ENCODE assay signal across 8 mouse cellular contexts in the genomic region with DNA sequence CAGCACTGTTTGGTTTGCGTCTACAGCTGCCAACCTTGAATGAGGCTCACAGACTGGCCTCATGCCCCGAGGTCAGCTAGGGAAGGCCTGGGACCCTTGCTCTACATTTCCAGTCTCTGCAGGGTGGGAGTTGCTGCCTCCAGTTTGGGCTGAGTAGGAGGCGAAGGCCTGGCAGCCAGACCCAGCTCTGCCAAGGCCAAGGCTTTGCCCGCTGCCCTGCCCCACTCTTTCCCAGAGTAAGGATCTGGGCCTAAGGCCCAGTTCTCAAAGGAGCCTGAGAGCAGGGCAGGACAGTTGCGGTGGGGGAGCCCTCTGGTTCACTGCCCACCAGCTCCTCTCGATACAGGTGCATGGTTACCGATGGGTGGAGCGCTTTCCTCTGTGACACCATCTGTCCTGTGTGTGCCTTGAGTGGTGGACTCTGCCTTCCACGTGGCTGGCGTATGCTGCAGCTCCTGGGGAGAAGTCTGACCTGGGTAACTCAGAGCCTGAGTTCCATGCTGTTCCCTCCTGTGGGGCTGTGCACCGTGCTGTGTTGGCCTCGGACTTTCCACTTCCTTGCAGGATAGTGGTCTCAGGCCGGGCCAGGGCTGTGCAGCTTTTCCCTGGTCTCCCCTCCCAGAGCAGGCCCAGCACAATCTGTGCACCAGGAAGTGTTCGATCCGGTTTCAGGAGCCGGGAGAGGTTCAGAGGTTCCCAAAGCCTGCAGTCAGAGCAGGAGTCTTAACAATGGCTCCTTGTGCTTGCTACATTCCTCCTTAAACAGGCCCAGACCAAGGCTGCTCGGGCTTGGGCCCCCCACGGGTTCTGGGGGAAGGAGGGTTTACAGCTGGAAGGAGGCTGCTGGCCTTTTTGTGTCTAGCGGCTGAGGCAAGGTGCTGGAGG.
A peak's percentile ranks its signal among the peaks of the same experiment; 100 is the strongest.
DNase-seq lines count a peak whose midpoint lies in the region.

No protein-coding gene starts in this region.

- peak; percentile 50 to 79 for DNase-seq in adrenal gland, adult (ENCODE audit: inconsistent age in 2 of 2, low spot score in 1 of 2)
- no peak for DNase-seq in adrenal gland, adult 18-20 months (ENCODE audit: low spot score in 2 of 2)
- DNase-seq in ovary, postnatal 36 days (ENCODE audit: low spot score) = peak; percentile 72
- DNase-seq in ovary, postnatal 14 days (ENCODE audit: low spot score) = no peak
- peak; percentile 85 for DNase-seq in kidney, adult 9 months
- peak; percentile 49 for DNase-seq in neural tube, embryonic 10.5 days (ENCODE audit: extremely low spot score, low spot score)
- DNase-seq in T-cell, adult 2 months (ENCODE audit: low spot score) = no peak
- DNase-seq in c-Kit-positive CD71-positive TER-119-positive erythroid progenitor cells, embryonic 14.5 days (ENCODE audit: low spot score) = no peak

Comparison
In these comparisons a context has a peak if more than half of its experiments do, and no peak if none do; other contexts are left out.
1. DNase-seq: peak in adrenal gland, adult (2 of 2), ovary, postnatal 36 days (single experiment), kidney, adult 9 months (single experiment) and neural tube, embryonic 10.5 days (single experiment); none in adrenal gland, adult 18-20 months (0 of 2), ovary, postnatal 14 days (single experiment), T-cell, adult 2 months (single experiment) and c-Kit-positive CD71-positive TER-119-positive erythroid progenitor cells, embryonic 14.5 days (single experiment).